Mouse (Mus musculus) small intestine, adult 2 months (tissue): ENCODE measurements around the gene Gzmc. TPM values are rescaled to one million over a fixed set of nuclear protein-coding genes. Genes with fewer than 3 reads are reported as not detected.
"Not testable (repeated sequence)": the region's sequence is repeated elsewhere in the genome, so short reads cannot be mapped to it uniquely, and the experiment has no call there.

ENCODE experiments used
- H3K27ac ChIP-seq: fragments of 200-500 bp; 2 replicates; pipeline ENCODE4 v1.5.1; 2012; ENCODE audit warnings: low read depth, low read length, control low read depth, inconsistent platforms; ENCODE audit not compliant: insufficient read depth
- H3K27me3 ChIP-seq: fragments of 200-500 bp; 2 replicates; pipeline ENCODE4 v1.6.1; 2012; ENCODE audit warnings: mild to moderate bottlenecking, moderate library complexity, low read length, inconsistent platforms; ENCODE audit not compliant: control insufficient read depth, insufficient read depth
- H3K36me3 ChIP-seq: fragments of 200-500 bp; 2 replicates; pipeline ENCODE4 v1.6.1; 2012; ENCODE audit warnings: mild to moderate bottlenecking, low read length, control low read depth, inconsistent platforms; ENCODE audit not compliant: control insufficient read depth, insufficient read depth
- H3K4me1 ChIP-seq: fragments of 200-500 bp; 2 replicates; pipeline ENCODE4 v1.6.1; 2012; ENCODE audit warnings: low read length, inconsistent platforms, mixed read lengths; ENCODE audit not compliant: control insufficient read depth, insufficient read depth, insufficient read length
- H3K4me3 ChIP-seq: fragments of 200-500 bp; 2 replicates; pipeline ENCODE4 v1.5.1; 2012; ENCODE audit warnings: low read depth, mild to moderate bottlenecking, control low read depth, inconsistent platforms, low read length, moderate library complexity
- CTCF ChIP-seq: fragments of 200-500 bp; IDR thresholded peaks from 2 replicates; pipeline ENCODE4 v1.5.1; 2012; ENCODE audit warnings: low read depth, mild to moderate bottlenecking, control low read depth, inconsistent platforms, low read length, moderate library complexity, mixed read lengths; ENCODE audit not compliant: insufficient replicate concordance, insufficient read length; ENCODE audit errors: extremely low read depth
- POLR2A ChIP-seq: fragments of 200-500 bp; IDR thresholded peaks from 2 replicates; pipeline ENCODE4 v1.6.1; 2012; ENCODE audit warnings: low read depth, mild to moderate bottlenecking, control low read depth, inconsistent platforms, low read length, moderate library complexity
- WGBS: fragments of 180-500 bp; shearing (Covaris S2); methylation state at CpG from one replicate; pipeline ENCODE4 v1.1.7; 2018; 5-methylcytosine and 5-hydroxymethylcytosine counted together
- polyA plus RNA-seq: library from polyadenylated mRNA; depleted of rRNA; stranded (reverse); fragments of >200 nt; gene quantifications from 2 replicates; pipeline ENCODE4 v1.2.3, GENCODE M21; 2012; rRNA removed

Gzmc gene
- polyA plus RNA-seq, 1 experiment, result not detected

DNA sequence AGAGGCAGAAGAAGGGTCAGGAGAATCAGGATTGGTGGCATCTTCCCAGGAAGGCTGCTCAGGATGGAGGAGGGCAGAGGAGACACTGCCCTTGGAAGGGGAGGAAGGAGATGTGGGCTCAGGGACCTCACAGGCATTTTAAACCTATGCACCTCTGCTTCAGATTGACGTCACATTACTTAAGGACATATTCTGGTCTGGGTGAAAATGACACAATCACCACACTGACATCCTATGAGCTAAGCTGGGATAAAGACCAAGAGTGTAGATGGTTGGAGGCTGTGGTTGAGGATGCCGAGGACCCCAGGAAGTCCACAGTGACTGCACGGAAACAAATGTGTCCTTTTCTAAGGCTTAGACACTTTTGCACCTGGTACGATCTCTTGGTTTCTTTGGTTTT is 23.1 kb downstream of the Gzmc start, which contains the start of gene Gzmf:
Gene Gzmf, minus strand, starts transcription at position 101 of the 400 bp plus-strand sequence.
- H3K4me1 ChIP-seq, result no peaks in the 10 kb centered on the region
- H3K27ac ChIP-seq, result no peak within 1 kb of the TSS
- H3K27me3 ChIP-seq, result no peaks in the 10 kb centered on the region
- H3K4me3 ChIP-seq, result no peak within 1 kb of the TSS
- WGBS, result 88% methylated on average over 4 of the region's 4 CpGs
- no peaks in the 10 kb centered on the region for H3K36me3 ChIP-seq
- TF ChIP-seq CTCF (no peak), POLR2A (no peak)

DNA sequence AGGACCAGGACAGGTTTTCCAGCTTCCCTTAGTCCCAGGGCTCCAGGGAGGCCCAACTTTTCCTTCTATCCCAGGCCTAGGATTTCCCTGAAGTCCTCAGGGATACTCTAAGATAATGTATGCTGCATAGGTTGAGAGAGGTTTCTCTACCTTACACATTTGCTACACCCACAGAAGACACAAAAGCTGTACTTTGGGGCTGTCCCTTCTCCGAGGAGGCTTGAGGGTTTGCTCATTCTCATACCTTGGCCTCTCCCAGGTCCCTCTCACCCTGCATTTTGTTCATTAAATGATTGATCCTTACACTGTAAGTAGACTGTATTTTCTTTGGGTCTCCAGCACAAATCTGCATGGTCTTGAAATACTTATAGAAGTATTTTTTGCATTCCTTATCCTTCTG is 28.8 kb downstream of the Gzmc start:
- H3K4me1 ChIP-seq, result no peaks in the 10 kb centered on the region
- no peaks in the 10 kb centered on the region for H3K27me3 ChIP-seq
- WGBS, result 82% methylated on average over 1 of the region's 1 CpGs
- no peak overlapping the region for H3K27ac ChIP-seq
- no peak for TF ChIP-seq CTCF
- H3K36me3 ChIP-seq, result no peaks in the 10 kb centered on the region
- no peak overlapping the region for H3K4me3 ChIP-seq

GRCm38 (mm10) chr14:56205021-56205420 is 29.4 kb downstream of the Gzmc start:
- H3K36me3 ChIP-seq, H3K27ac ChIP-seq, H3K27me3 ChIP-seq, H3K4me1 ChIP-seq, H3K4me3 ChIP-seq: not testable (repeated sequence)
- WGBS, result 33% methylated on average over 5 of the region's 5 CpGs
- peak; percentile 46; the same call in 1 of the 2 replicates for TF ChIP-seq CTCF

DNA sequence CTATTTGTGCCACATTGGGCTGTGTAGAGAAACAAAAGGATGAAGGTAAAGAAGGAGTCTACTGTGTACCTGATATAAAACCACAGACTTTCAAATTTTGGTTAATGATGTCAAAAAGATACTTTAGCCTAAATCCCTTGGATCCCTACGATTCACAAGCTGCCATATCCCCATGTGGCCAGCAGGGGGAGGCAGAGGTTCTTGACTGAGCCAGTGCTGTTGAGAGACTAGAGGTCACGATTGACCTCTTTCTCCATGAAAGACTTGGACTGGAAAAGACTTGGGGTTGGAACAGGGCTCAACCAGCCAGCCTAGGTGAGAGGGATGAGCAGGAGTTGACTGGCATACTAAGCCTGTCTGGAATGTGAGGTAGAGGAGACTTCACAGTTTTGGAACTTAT is 30.5 kb downstream of the Gzmc start:
- TF ChIP-seq CTCF (peak; percentile 91; the same call in 1 of the 2 replicates), POLR2A (no peak)
- no peaks in the 10 kb centered on the region for H3K27me3 ChIP-seq
- 4% methylated on average over 2 of the region's 2 CpGs for WGBS

GRCm38 (mm10) chr14:56186946-56187345 is 47.5 kb downstream of the Gzmc start:
- no peaks in the 10 kb centered on the region for H3K36me3 ChIP-seq
- H3K27ac ChIP-seq, result no peak overlapping the region
- H3K27me3 ChIP-seq, result no peaks in the 10 kb centered on the region
- H3K4me1 ChIP-seq, result no peaks in the 10 kb centered on the region
- TF ChIP-seq POLR2A, result no peak
- no peak for TF ChIP-seq CTCF
- H3K4me3 ChIP-seq, result no peak overlapping the region
- WGBS, result 48% methylated on average over 6 of the region's 6 CpGs

More for the DNA sequence above, 30.5 kb downstream of the Gzmc start:
- Histone ChIP-seq H3K36me3 (no peaks in the 10 kb centered on the region), H3K4me1 (no peaks in the 10 kb centered on the region), H3K4me3 (no peak overlapping the region), H3K27ac (no peak overlapping the region)

GRCm38 (mm10) chr14:56186521-56186920 is 47.9 kb downstream of the Gzmc start:
- TF ChIP-seq CTCF (no peak), POLR2A (no peak)
- no peak overlapping the region for H3K27ac ChIP-seq
- no peak overlapping the region for H3K4me3 ChIP-seq
- H3K27me3 ChIP-seq, result no peaks in the 10 kb centered on the region
- no peaks in the 10 kb centered on the region for H3K4me1 ChIP-seq
- H3K36me3 ChIP-seq, result no peaks in the 10 kb centered on the region
- WGBS, result 54% methylated on average over 5 of the region's 5 CpGs

Other genes with a start within 250 kb of the Gzmc start
- 3.0 and 11.6 TPM in 2 replicates for gene Mcpt1, start 216.7 kb downstream of the Gzmc start, polyA plus RNA-seq
- gene Mcpt9, start 204.2 kb downstream of the Gzmc start, polyA plus RNA-seq, result not detected in 2 replicates
- gene Mcpt2, start 192.6 kb downstream of the Gzmc start, polyA plus RNA-seq, result 0.93 and 1.7 TPM in 2 replicates
- gene Mcpt4, start 172.3 kb downstream of the Gzmc start, polyA plus RNA-seq, result 0.14 and 0.34 TPM in 2 replicates
- not detected in 2 replicates for gene Mcpt8, start 149.4 kb downstream of the Gzmc start, polyA plus RNA-seq
- 0.25 TPM in 1 of 2 replicates, not detected in the other for gene Ctsg, start 132.1 kb downstream of the Gzmc start, polyA plus RNA-seq
- gene Gzme, start 114.0 kb downstream of the Gzmc start, polyA plus RNA-seq, result not detected in 2 replicates
- not detected in 2 replicates for gene Gzmd, start 102.0 kb downstream of the Gzmc start, polyA plus RNA-seq
- not detected in 2 replicates for gene Gzmg, start 75.1 kb downstream of the Gzmc start, polyA plus RNA-seq
- gene Gzmn, start 60.1 kb downstream of the Gzmc start, polyA plus RNA-seq, result not detected in 2 replicates
- gene Gzmf, start 23.2 kb downstream of the Gzmc start, polyA plus RNA-seq, result not detected in 2 replicates
- gene Gzmb, start 27.6 kb upstream of the Gzmc start, polyA plus RNA-seq, result 11.1 and 12.3 TPM in 2 replicates
- 0.06 TPM in 1 of 2 replicates, not detected in the other for gene Atp12a, start 130.4 kb upstream of the Gzmc start, polyA plus RNA-seq
- not detected in 2 replicates for gene Rnf17, start 167.9 kb upstream of the Gzmc start, polyA plus RNA-seq